Mouse (Mus musculus) lung, adult 2 months (tissue): Measurements from ENCODE around the gene Slc1a7. TPM values are rescaled to one million over a fixed set of nuclear protein-coding genes. Genes with fewer than 3 reads are reported as not detected.

Experiments used
- DNase-seq: peaks from one replicate; pipeline ENCODE4 v3.0.0; 2022
- H3K4me1 ChIP-seq: fragments of 200-500 bp; 2 replicates; pipeline ENCODE4 v1.6.1; 2011; ENCODE audit warnings: low read length; ENCODE audit not compliant: control insufficient read depth, insufficient read depth
- H3K4me3 ChIP-seq: fragments of 200-500 bp; replicated peaks from 2 replicates; pipeline ENCODE3; 2011; ENCODE audit warnings: low read depth, mild to moderate bottlenecking, control low read depth, low read length; ENCODE audit errors: extremely low read depth
- CTCF ChIP-seq: fragments of 200-500 bp; IDR thresholded peaks from 2 replicates; pipeline ENCODE4 v1.5.1; 2011; ENCODE audit warnings: mild to moderate bottlenecking, low read length, control low read depth; ENCODE audit not compliant: insufficient read depth
- POLR2A ChIP-seq: fragments of 200-500 bp; IDR thresholded peaks from 2 replicates; pipeline ENCODE4 v1.6.1; 2011; ENCODE audit warnings: low read depth, mild to moderate bottlenecking, control low read depth, low read length, borderline replicate concordance; ENCODE audit errors: extremely low read depth
- WGBS: fragments of 180-500 bp; shearing (Covaris S2); methylation state at CpG from one replicate; pipeline ENCODE4 v1.1.7; 2018; 5-methylcytosine and 5-hydroxymethylcytosine counted together
- polyA plus RNA-seq: library from polyadenylated mRNA; depleted of rRNA; stranded (reverse); fragments of >200 nt; gene quantifications from 2 replicates; pipeline ENCODE4 v1.2.3, GENCODE M21; 2012

The Slc1a7 gene
- polyA plus RNA-seq, 1 experiment: 0.39 TPM

DNA sequence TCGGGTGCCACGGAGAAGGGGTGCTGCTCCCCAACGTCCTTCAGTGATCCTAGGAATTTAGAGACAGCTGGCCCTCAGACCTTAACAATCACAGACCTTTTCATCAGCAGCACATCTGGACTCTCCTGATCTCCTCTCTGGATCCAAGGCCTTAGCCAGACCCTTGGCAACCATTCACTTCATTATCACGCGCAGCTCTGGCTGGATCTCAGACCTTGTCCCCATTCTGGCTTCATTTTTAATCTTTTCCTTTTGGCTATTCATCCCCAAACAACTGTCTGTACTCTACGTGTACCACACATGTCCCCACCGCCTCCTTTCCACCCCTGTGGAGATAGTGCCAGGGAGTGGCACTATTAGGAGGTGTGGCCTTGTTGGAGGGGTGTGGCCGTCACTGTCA lies 34.9 kb upstream of the Slc1a7 start:
- H3K4me1 ChIP-seq: no peaks in the 10 kb centered on the region
- TF ChIP-seq POLR2A: no peak
- no peak for TF ChIP-seq CTCF
- H3K4me3 ChIP-seq: no peak overlapping the region
- DNase-seq: no peak
- WGBS: 67% methylated on average over 8 of the region's 8 CpGs

DNA sequence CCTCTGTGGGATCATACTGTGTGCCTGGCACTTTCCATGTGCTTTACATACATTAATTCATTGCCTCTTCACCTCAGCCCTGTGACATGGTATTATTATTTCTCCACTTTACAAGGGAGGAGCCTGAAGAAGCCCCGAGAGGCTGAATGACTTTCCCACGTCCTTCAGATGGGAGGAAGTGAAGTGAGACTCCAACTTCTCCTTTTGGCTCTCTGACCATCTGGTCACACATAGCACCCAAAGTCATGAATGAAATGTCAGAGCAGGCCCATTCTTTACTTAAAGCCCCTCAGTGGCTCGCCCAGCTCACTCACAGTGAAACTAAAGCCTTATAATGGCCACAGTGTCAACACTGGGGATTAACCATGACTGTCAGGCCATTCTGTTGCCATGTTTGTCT lies 32.9 kb upstream of the Slc1a7 start:
- H3K4me3 ChIP-seq: no peak overlapping the region
- TF ChIP-seq POLR2A (no peak), CTCF (no peak)
- no peaks in the 10 kb centered on the region for H3K4me1 ChIP-seq
- 48% methylated on average over 3 of the region's 3 CpGs for WGBS
- DNase-seq: no peak

DNA sequence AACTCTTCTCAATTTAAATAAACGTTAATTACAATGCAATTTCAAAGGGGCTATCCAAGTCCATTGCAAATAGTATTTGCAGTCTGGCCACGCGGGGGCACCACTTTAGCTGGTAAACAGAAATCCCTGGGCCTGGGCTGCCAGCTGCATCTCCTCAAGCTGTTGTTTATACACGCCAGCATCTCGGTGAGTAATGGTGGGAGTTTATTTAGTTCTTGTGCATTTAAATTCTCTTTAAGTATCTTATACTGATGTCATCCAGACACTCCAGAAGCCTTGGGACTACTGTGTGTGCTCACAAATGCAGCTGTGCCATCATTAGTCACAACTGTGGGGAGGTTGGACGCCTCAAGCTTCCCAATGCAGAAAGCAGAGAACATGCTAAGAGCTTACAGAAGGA lies 30.8 kb upstream of the Slc1a7 start:
- TF ChIP-seq POLR2A (no peak), CTCF (peak; percentile 53)
- DNase-seq: peak; percentile 44
- no peaks in the 10 kb centered on the region for H3K4me1 ChIP-seq
- WGBS: 19% methylated on average over 6 of the region's 6 CpGs
- no peak overlapping the region for H3K4me3 ChIP-seq

DNA sequence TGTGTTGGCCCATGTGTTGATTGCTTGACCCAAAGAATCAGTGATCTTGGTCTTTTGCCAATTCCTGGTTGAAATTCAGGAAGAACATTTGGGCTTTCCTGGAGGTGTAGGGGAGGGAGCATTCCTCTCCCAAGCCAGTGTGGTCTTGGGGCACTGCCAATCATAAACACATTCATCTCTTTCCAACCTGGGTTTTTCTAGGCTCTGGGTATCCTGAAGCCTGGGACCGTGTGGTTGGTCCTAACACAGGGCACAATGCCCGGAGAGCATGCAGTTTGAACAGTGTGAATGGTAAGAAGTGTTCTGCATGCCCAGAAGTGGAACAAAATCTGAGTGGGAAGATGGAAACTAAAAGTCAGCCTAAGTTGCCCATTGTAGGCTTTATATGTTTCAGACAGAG lies 30.0 kb upstream of the Slc1a7 start:
- no peaks in the 10 kb centered on the region for H3K4me1 ChIP-seq
- no peak overlapping the region for H3K4me3 ChIP-seq
- WGBS: 38% methylated on average over 2 of the region's 2 CpGs
- no peak for DNase-seq
- no peak for TF ChIP-seq CTCF
- TF ChIP-seq POLR2A: no peak

DNA sequence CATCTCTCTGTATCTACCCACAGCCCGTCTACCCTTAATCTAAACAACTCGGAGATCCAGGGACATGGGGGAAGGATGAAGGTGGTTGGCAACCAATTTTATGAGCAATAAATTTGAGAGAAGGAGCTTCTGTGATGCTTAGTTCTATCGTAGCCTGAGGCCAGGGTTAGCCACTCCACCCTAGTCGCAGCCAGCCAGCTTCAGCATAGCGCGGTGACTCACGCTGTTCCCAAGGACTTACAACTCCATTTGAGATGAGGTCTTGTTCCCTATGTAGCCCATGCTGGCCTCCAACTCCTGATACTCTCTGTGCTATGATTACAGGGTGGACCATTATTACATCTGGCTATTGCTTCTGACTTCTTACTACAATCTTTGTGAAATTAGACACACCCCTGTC lies 25.4 kb upstream of the Slc1a7 start:
- 82% methylated on average over 7 of the region's 7 CpGs for WGBS

DNA sequence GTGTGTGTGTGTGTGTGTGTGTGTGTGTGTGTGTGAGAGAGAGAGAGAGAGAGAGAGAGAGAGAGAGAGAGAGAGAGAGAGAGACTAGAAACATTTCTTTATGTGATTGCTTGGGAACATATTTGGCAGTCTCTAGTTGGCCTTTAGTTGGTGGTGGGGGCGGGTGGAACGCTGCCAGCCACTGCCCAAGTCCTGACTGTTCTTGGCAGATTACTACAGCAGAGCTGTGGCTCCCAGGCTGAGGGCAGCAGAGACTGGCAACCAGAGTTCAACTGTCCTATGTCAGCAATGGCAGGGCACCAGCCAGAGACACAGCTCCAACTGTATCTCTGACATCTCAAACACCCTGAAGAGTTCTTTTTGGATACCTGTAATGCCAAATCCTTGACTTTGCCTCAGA lies 24.0 kb upstream of the Slc1a7 start:
- DNase-seq: no peak
- WGBS: 64% methylated on average over 2 of the region's 2 CpGs
- Histone ChIP-seq H3K4me1 (no peaks in the 10 kb centered on the region), H3K4me3 (no peak overlapping the region)
- TF ChIP-seq CTCF: no peak
- TF ChIP-seq POLR2A: no peak

More for the DNA sequence above, 25.4 kb upstream of the Slc1a7 start:
- no peak overlapping the region for H3K4me3 ChIP-seq
- TF ChIP-seq CTCF: no peak
- TF ChIP-seq POLR2A: no peak
- H3K4me1 ChIP-seq: no peaks in the 10 kb centered on the region
- DNase-seq: no peak

DNA sequence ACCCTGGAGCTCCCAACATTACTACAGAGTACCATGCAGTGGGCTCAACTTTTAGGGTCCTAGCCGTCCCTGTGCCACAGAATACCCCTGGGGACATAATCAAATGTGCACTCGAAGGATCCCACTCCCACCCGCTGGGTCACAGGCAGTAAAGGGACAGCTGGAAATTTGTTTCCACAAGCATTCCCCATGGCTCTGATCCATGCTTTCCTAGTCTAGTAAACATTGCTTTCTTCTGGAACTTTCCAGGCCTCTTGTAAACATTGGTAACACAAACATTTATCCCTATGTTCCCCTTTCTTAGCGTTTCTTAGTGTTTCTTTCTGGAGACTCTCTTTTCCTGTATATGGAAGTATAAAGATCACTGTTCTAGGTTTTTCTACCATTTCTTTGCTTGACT lies 18.2 kb upstream of the Slc1a7 start:
- 56% methylated on average over 4 of the region's 4 CpGs for WGBS
- TF ChIP-seq CTCF (no peak), POLR2A (no peak)
- no peak for DNase-seq
- H3K4me3 ChIP-seq: no peak overlapping the region
- H3K4me1 ChIP-seq: no peaks in the 10 kb centered on the region

DNA sequence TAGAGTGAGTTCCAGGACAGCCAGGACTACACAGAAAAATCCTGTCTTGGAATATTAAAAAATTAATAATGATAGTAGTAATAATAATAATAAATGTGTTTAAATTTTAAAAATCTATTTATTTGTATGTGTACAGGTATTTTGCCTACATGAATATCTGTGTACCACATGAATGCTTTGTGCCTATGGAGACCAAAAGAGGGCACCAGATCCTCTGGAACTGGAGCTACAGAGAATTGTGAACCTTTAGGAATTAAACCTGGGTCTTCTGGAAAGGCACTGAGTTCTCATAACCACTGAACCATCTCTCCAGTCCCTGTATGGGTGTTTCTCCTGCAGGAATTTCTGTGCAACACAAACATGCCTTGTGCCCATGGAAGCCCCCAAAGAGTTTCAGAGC lies 15.3 kb upstream of the Slc1a7 start:
- no peak overlapping the region for H3K4me3 ChIP-seq
- no peaks in the 10 kb centered on the region for H3K4me1 ChIP-seq
- DNase-seq: no peak
- TF ChIP-seq CTCF (no peak), POLR2A (no peak)

DNA sequence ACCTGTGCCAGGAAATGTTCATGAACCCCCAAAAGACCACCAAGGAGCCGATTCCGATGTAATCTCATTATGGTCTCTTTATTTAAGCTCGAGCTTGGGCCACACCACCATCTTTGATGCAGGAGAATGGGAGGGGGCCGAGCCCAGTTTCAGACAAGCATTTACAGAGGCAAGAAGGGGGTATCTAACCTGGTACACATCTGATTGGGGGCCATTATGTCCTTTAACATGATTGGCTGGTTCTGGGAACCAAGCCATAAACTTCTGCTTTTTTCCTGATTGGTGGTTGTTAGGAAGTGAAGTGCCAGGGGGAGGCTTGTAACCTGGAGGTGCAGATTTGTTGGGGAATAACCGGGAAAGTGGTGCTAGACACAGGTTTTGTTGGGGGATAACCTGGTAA lies 12.4 kb upstream of the Slc1a7 start:
- 78% methylated on average over 5 of the region's 5 CpGs for WGBS
- no peak for TF ChIP-seq POLR2A
- TF ChIP-seq CTCF: no peak
- Histone ChIP-seq H3K4me3 (no peak overlapping the region), H3K4me1 (no peaks in the 10 kb centered on the region)
- no peak for DNase-seq

DNA sequence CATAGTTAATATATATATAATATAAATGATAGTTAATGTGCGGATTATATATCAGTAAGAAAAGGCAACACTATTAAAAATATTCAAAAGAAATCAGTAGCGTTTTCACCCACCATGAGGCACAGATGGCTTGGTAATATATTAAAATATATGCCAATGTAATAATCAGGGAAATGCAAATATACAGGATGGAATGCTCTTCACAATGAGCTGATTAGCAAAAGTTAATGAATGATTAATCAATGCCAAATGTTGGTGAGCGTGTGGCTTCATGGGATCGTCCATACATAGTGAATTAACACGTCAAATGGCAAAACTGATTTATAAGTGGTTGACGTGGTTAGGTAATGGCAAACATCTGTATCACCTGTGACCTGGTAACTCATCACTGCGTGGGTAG lies 9.6 kb upstream of the Slc1a7 start:
- TF ChIP-seq POLR2A (no peak), CTCF (no peak)
- WGBS: 89% methylated on average over 7 of the region's 7 CpGs

More for the DNA sequence above, 9.6 kb upstream of the Slc1a7 start:
- Histone ChIP-seq H3K4me3 (no peak overlapping the region), H3K4me1 (no peaks in the 10 kb centered on the region)
- DNase-seq: no peak
